Mouse (Mus musculus) heart, embryonic 16.5 days (tissue): ENCODE measurements around the gene Ice1. TPM values are rescaled to one million over a fixed set of nuclear protein-coding genes. Genes with fewer than 3 reads are reported as not detected.

Experiments
- ATAC-seq: fragments of 200-750 bp; cut with Nextera tagmentation; replicated peaks from 2 replicates; pipeline ENCODE4 v1.8.0; 2017; ENCODE audit warnings: moderate number of reproducible peaks; ENCODE audit not compliant: insufficient read depth, low FRiP score; ENCODE audit errors: extremely low read depth
- H3K27ac ChIP-seq: fragments of 300-500 bp; sonication (generic); 2 replicates; pipeline ENCODE4 v1.5.1; 2014; ENCODE audit warnings: mild to moderate bottlenecking, low read length, control low read depth, moderate library complexity
- H3K27me3 ChIP-seq: fragments of 300-500 bp; sonication (generic); 2 replicates; pipeline ENCODE4 v1.6.1; 2014; ENCODE audit warnings: low read length, mixed read lengths; ENCODE audit not compliant: control insufficient read depth, insufficient read depth
- H3K36me3 ChIP-seq: fragments of 300-500 bp; sonication (generic); 2 replicates; pipeline ENCODE4 v1.6.1; 2014; ENCODE audit not compliant: control insufficient read depth, insufficient read depth
- H3K4me1 ChIP-seq: fragments of 300-500 bp; sonication (generic); 2 replicates; pipeline ENCODE4 v1.6.1; 2014; ENCODE audit warnings: low read length, mixed read lengths; ENCODE audit not compliant: control insufficient read depth, insufficient read depth
- H3K4me2 ChIP-seq: fragments of 300-500 bp; sonication (generic); 2 replicates; pipeline ENCODE4 v1.6.1; 2014; ENCODE audit warnings: low read depth, mild to moderate bottlenecking, control low read depth, low read length
- H3K4me3 ChIP-seq: fragments of 300-500 bp; sonication (generic); 2 replicates; pipeline ENCODE4 v1.5.1; 2014; ENCODE audit warnings: mild to moderate bottlenecking, control low read depth, low read length
- H3K9ac ChIP-seq: fragments of 300-500 bp; sonication (generic); 2 replicates; pipeline ENCODE4 v1.6.1; 2014; ENCODE audit warnings: low read length, control low read depth
- H3K9me3 ChIP-seq: fragments of 300-500 bp; sonication (generic); replicated peaks from 2 replicates; pipeline ENCODE4 v1.6.1; 2016; ENCODE audit warnings: low read length; ENCODE audit not compliant: control insufficient read depth
- WGBS: fragments of 180-500 bp; shearing (Covaris S2); extraction: QIAGEN DNeasy Blood & Tissue Kit; methylation state at CpG from one replicate; pipeline ENCODE4 v1.1.7; 2014; 5-methylcytosine and 5-hydroxymethylcytosine counted together
- polyA plus RNA-seq: library from polyadenylated mRNA; unstranded; fragments of >200 nt; fragmentation: Nextera tagmentation; extraction: Ambion mirVana; gene quantifications from 2 replicates; pipeline ENCODE4 v1.2.1, GENCODE M21; 2015

The Ice1 gene
- polyA plus RNA-seq, 1 experiment from 2014 or later: 11.5 TPM

DNA sequence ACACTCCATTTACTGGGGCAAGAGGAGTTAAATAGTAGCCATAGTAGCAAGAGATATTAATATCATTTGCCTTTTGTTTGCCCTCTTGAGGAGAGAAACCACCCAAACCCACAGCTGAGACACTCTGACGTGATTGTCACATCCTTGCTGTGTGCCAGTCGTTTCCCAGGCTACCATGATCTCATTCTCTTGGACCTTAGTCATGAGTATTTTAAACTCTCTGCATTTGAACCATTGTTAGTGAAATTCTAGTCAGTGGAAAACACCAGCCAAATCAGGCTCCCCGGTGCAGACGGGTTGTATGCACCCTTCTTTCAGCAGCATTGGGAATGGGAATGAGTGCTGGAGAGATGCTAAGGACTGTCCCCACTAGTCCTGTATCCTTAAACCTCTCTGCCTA is 32.6 kb upstream of the Ice1 start:
- no peak for ATAC-seq
- WGBS: 56% methylated on average over 4 of the region's 4 CpGs
- no peak overlapping the region for H3K9ac ChIP-seq
- H3K4me3 ChIP-seq: no peak overlapping the region
- H3K4me2 ChIP-seq: no peak overlapping the region
- H3K27me3 ChIP-seq: no peaks in the 10 kb centered on the region
- H3K27ac ChIP-seq: no peak overlapping the region
- H3K4me1 ChIP-seq: no peaks in the 10 kb centered on the region
- no peaks in the 10 kb centered on the region for H3K36me3 ChIP-seq
- H3K9me3 ChIP-seq: no peaks in the 10 kb centered on the region

- Histone ChIP-seq H3K9ac (no peak overlapping the region), H3K36me3 (no peaks in the 10 kb centered on the region), H3K4me3 (no peak overlapping the region), H3K27ac (no peak overlapping the region), H3K27me3 (no peaks in the 10 kb centered on the region), H3K9me3 (no peaks in the 10 kb centered on the region), H3K4me2 (no peak overlapping the region), H3K4me1 (0 out of 2 replicates have a peak, but pooled peaks cover 3% of the 10 kb centered on the region)
- WGBS: 71% methylated on average over 4 of the region's 4 CpGs
- ATAC-seq: no peak
Measured at GRCm38 (mm10) chr13:70659715-70660114, 22.3 kb upstream of the Ice1 start.

- H3K4me2 ChIP-seq: no peak overlapping the region
- peaks cover 12% of the 10 kb centered on the region for H3K4me1 ChIP-seq
- H3K9ac ChIP-seq: no peak overlapping the region
- WGBS: 77% methylated on average over 4 of the region's 4 CpGs
- no peaks in the 10 kb centered on the region for H3K9me3 ChIP-seq
- no peak overlapping the region for H3K4me3 ChIP-seq
- H3K27me3 ChIP-seq: no peaks in the 10 kb centered on the region
- H3K27ac ChIP-seq: no peak overlapping the region
- no peaks in the 10 kb centered on the region for H3K36me3 ChIP-seq
- ATAC-seq: no peak
Measured at GRCm38 (mm10) chr13:70656741-70657140, 19.3 kb upstream of the Ice1 start.

GRCm38 (mm10) chr13:70656329-70656728 is 18.9 kb upstream of the Ice1 start:
- Histone ChIP-seq H3K4me3 (no peak overlapping the region), H3K9me3 (no peaks in the 10 kb centered on the region), H3K27ac (no peak overlapping the region), H3K9ac (no peak overlapping the region), H3K4me2 (no peak overlapping the region), H3K36me3 (no peaks in the 10 kb centered on the region), H3K4me1 (peaks cover 12% of the 10 kb centered on the region), H3K27me3 (no peaks in the 10 kb centered on the region)
- WGBS: 37% methylated on average over 8 of the region's 8 CpGs
- no peak for ATAC-seq

GRCm38 (mm10) chr13:70655570-70655969 is 18.1 kb upstream of the Ice1 start:
- Histone ChIP-seq H3K27ac (no peak overlapping the region), H3K36me3 (no peaks in the 10 kb centered on the region), H3K9ac (no peak overlapping the region), H3K9me3 (no peaks in the 10 kb centered on the region), H3K4me3 (no peak overlapping the region), H3K4me1 (peaks cover 12% of the 10 kb centered on the region), H3K27me3 (no peaks in the 10 kb centered on the region), H3K4me2 (no peak overlapping the region)
- no peak for ATAC-seq
- 60% methylated on average over 12 of the region's 12 CpGs for WGBS

- H3K27ac ChIP-seq: peak overlapping the region; percentile 63
- no peak overlapping the region for H3K9ac ChIP-seq
- WGBS: 37% methylated on average over 5 of the region's 5 CpGs
- peak; percentile 53 for ATAC-seq
- H3K9me3 ChIP-seq: no peaks in the 10 kb centered on the region
- no peak overlapping the region for H3K4me2 ChIP-seq
- H3K27me3 ChIP-seq: no peaks in the 10 kb centered on the region
- peaks cover 12% of the 10 kb centered on the region for H3K4me1 ChIP-seq
- H3K4me3 ChIP-seq: no peak overlapping the region
- H3K36me3 ChIP-seq: no peaks in the 10 kb centered on the region
Measured at GRCm38 (mm10) chr13:70654091-70654770, 16.8 kb upstream of the Ice1 start.

- WGBS: 53% methylated on average over 2 of the region's 2 CpGs
- Histone ChIP-seq H3K4me2 (no peak overlapping the region), H3K9me3 (no peaks in the 10 kb centered on the region), H3K36me3 (no peaks in the 10 kb centered on the region), H3K9ac (no peak overlapping the region), H3K27ac (no peak overlapping the region), H3K4me1 (peaks cover 12% of the 10 kb centered on the region), H3K4me3 (no peak overlapping the region), H3K27me3 (no peaks in the 10 kb centered on the region)
- ATAC-seq: no peak
Measured at GRCm38 (mm10) chr13:70653457-70653856, 16.0 kb upstream of the Ice1 start.

DNA sequence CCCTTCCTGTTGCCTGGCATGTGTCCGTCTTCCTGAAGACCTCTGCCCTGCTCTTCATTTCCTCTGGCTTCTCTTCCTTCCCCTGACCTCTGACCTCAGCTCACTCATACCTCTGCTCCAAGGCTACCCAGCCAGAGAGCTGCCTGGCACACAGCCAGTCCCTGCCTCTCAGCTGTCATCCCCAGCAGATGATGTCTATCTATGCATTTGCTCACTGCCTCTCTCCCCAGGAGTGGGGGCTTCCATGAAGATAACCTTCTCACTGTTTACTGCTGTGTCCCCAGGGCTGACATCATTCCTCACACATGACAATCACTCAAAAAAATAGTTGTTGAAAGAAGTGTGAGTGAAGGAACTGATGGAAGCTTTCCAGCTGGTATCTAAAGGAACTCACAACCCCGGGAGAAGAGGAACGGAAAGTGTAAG is 12.6 kb upstream of the Ice1 start:
- Histone ChIP-seq H3K4me3 (no peak overlapping the region), H3K4me1 (peaks cover 11% of the 10 kb centered on the region)
- peak; percentile 54 for ATAC-seq

DNA sequence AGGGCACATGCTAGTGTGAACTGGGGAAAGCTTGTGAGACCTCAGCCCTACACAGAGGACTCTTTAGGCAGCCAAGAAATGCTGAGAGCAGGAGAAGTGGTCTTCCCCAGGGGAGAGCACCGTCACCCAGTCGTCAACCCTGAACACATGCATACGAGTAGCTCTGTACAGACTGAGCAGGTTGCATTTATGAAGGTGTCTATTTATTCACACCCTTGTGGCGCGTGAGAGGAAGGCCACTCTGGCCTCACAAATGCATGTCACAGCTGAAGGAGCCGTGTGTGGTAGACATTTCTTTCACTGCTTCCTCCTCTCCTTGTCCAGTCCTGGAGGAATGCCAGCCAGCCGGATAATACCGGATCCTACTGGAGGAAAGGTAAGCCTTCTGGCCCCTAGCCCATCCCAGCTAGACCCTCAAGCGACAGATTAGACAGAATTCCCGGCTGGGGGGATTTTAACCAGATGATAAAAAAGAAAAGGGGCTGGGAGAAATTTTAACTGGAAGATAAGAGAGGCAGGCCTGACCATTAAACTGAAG is 8.6 kb upstream of the Ice1 start:
- Histone ChIP-seq H3K4me3 (no peak overlapping the region), H3K27me3 (no peaks in the 10 kb centered on the region), H3K4me1 (peaks cover 2% of the 10 kb centered on the region; the same call in 1 of the 2 replicates), H3K9ac (no peak overlapping the region), H3K9me3 (no peaks in the 10 kb centered on the region), H3K27ac (no peak overlapping the region), H3K4me2 (no peak overlapping the region), H3K36me3 (no peaks in the 10 kb centered on the region)
- ATAC-seq: no peak
- WGBS: 28% methylated on average over 10 of the region's 10 CpGs

More for the DNA sequence above, 12.6 kb upstream of the Ice1 start:
- Histone ChIP-seq H3K27me3 (no peaks in the 10 kb centered on the region), H3K27ac (peak overlapping the region; percentile 61), H3K4me2 (no peak overlapping the region), H3K9ac (no peak overlapping the region), H3K9me3 (no peaks in the 10 kb centered on the region), H3K36me3 (no peaks in the 10 kb centered on the region)
- WGBS: 22% methylated on average over 3 of the region's 3 CpGs
